Mouse (Mus musculus) hindbrain, embryonic 10.5 days (tissue): ENCODE results near the gene Klhl29. TPM values are rescaled to one million over a fixed set of nuclear protein-coding genes. Genes with fewer than 3 reads are reported as not detected.
A peak's percentile ranks its signal among the peaks of the same experiment; 100 is the strongest.

Experiments used
- DNase-seq: peaks from one replicate; pipeline ENCODE4 v3.0.0-alpha.2; 2017; ENCODE audit warnings: low spot score
- H3K27ac ChIP-seq: fragments of 300-500 bp; sonication (generic); 2 replicates; pipeline ENCODE4 v1.5.1; 2016; ENCODE audit warnings: mild to moderate bottlenecking, moderate library complexity
- H3K27me3 ChIP-seq: fragments of 300-500 bp; sonication (generic); 2 replicates; pipeline ENCODE4 v1.6.1; 2016; ENCODE audit warnings: mild to moderate bottlenecking; ENCODE audit not compliant: poor library complexity, insufficient read depth, severe bottlenecking
- H3K36me3 ChIP-seq: fragments of 300-500 bp; sonication (generic); 2 replicates; pipeline ENCODE4 v1.6.1; 2016; ENCODE audit warnings: mild to moderate bottlenecking, moderate library complexity
- H3K4me1 ChIP-seq: fragments of 300-500 bp; sonication (generic); replicated peaks from 2 replicates; pipeline ENCODE4 v1.6.1; 2016; ENCODE audit warnings: mild to moderate bottlenecking
- H3K4me3 ChIP-seq: fragments of 300-500 bp; sonication (generic); 2 replicates; pipeline ENCODE4 v1.5.1; 2016; ENCODE audit warnings: mild to moderate bottlenecking, moderate library complexity
- H3K9me3 ChIP-seq: fragments of 300-500 bp; sonication (generic); 2 replicates; pipeline ENCODE4 v1.6.1; 2016; ENCODE audit warnings: mild to moderate bottlenecking, moderate library complexity
- WGBS: fragments of 180-500 bp; shearing (Covaris S2); methylation state at CpG from one replicate; pipeline ENCODE4 v1.1.7; 2016; 5-methylcytosine and 5-hydroxymethylcytosine counted together
- polyA plus RNA-seq: library from polyadenylated mRNA; unstranded; fragments of >200 nt; fragmentation: Nextera tagmentation; extraction: Ambion mirVana; gene quantifications from 2 replicates; pipeline ENCODE4 v1.2.1, GENCODE M21; 2016

Gene Klhl29
- polyA plus RNA-seq, 1 experiment from 2014 or later: 1.8 TPM

DNA sequence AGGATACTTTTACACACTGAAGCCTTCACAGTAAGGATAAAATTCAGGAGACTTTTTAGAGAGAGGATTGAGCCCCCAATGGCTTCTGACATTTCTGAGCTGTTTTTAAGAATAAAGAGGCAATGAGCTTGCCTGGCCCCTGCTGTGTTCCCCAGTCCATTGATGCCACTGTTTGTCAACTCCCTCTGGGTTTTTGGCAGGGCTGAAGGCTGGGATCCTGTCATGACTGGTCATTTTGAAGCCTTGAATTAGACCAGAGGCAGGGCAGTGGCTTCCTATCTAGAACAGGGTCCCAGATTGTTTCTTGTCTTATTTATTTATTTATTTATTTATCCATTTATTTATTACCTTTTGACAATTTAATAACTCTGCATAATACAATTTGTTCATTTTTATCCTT lies 6.2 kb upstream of the Klhl29 start:
- peaks cover 8% of the 10 kb centered on the region for H3K27me3 ChIP-seq
- H3K27ac ChIP-seq: no peak overlapping the region
- H3K4me1 ChIP-seq: peaks cover 18% of the 10 kb centered on the region
- H3K36me3 ChIP-seq: no peaks in the 10 kb centered on the region
- no peak for DNase-seq
- no peaks in the 10 kb centered on the region for H3K9me3 ChIP-seq
- no peak overlapping the region for H3K4me3 ChIP-seq

DNA sequence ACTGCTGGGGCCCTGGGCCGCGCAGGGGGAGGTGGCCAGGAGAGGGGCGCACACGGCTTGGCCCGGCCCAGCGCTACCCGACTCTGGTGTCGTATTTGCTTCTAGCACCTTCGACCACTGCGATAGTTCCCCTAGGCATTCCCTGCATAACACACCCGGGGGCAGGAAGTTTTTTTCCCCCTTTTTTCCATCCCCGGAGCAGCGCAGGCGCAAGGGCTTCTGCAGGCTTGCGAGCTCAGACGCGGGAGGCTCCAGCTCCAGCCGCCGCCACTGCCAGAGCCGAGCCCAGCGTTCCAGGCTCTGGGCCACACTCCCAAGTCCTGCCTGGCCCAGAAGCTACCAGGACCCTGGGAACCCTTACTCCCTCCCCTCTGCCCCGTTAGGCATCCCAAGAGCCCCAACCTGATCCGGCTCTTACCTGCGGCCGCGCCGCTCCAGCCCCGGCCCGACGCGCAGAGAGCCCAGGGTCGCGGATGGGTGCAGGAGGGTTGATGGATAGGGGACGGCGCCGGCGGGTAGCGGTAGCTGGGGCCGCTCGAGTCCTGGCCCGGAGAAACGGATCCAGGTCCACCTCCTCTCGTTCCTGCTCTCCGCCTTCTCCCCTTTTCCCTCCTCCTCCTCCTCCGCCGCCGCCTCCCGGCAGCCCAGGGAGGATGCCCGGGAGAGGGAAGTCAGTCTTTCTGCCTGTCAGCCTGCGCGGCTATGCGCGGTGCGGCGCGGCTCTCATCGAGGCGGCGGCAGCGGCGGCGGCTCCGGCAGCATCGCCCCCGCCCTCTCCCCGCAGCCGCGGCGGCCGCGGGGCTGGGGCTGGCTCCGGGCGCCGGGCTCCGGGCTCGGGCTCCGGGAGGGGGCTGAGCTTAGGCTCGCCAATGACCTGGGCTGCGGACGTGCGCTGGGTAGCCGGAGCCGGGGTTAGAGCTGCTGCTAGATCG lies 532 bp downstream of the Klhl29 start:
- Histone ChIP-seq H3K9me3 (no peaks in the 10 kb centered on the region), H3K27ac (peak overlapping the region; percentile 92), H3K4me1 (peaks cover 48% of the 10 kb centered on the region), H3K36me3 (no peaks in the 10 kb centered on the region), H3K4me3 (peak overlapping the region; percentile 85), H3K27me3 (peaks cover 49% of the 10 kb centered on the region)
- peak; percentile 70 for DNase-seq
- WGBS: under 1% methylated on average over 81 of the region's 84 CpGs

DNA sequence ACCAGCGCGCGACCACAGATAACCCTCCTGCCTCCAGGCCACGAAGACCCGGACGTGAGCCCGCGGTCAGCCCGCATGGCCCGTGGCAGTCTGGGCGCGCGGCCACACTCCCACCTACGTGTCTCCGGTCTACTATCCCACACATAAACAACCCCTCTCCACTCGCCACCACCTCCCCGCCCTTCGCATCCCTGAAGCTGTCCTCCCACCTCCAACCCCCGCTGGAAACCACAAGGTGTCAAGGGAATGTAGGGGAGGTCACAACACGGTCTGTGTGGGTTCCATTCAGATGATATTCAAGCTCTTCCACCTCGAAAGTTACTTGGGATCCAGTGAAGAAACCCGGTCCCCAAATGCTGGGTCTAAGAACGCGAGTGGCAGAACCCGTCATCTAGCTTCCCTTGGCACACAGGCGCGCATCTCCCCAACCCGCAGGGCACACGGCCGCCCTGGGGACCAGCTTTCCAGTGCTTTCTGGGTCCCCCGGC lies 1.2 kb downstream of the Klhl29 start:
- H3K9me3 ChIP-seq: no peaks in the 10 kb centered on the region
- peaks cover 48% of the 10 kb centered on the region for H3K4me1 ChIP-seq
- under 1% methylated on average over 31 of the region's 31 CpGs for WGBS
- no peaks in the 10 kb centered on the region for H3K36me3 ChIP-seq
- peak overlapping the region; percentile 85 for H3K4me3 ChIP-seq
- peak; percentile 58 for DNase-seq
- peak overlapping the region; percentile 92 for H3K27ac ChIP-seq
- peaks cover 49% of the 10 kb centered on the region for H3K27me3 ChIP-seq

DNA sequence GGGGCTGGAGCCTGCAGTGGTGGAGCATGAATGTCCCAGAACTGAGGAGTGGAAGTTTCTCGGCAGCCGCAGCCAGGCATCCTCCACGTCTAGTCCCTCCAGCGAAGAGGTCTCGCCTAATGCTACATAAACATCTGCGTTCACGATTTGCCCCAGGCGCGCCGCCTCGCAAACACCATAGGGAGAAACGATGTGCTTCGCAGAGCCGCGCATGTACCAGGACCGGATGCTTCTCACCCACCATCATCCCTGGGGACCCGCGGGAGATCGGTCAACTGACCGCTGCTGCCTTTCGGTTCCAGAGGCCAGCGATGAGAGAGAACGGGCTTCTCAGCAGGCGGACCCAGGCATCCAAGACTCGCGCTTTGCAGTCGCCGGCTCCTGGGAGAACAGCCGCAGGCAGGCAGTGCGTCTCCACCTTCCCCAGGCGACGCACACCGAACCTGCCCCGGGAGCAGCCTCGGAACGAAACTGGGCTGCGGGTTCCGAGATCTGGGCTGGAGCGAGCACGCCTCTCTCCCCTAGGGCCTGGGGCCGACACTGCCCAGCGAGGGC lies 1.8 kb downstream of the Klhl29 start:
- peaks cover 48% of the 10 kb centered on the region for H3K4me1 ChIP-seq
- peak overlapping the region; percentile 85 for H3K4me3 ChIP-seq
- H3K27me3 ChIP-seq: peaks cover 49% of the 10 kb centered on the region
- no peaks in the 10 kb centered on the region for H3K9me3 ChIP-seq
- WGBS: under 1% methylated on average over 42 of the region's 42 CpGs
- peak overlapping the region; percentile 92 for H3K27ac ChIP-seq
- peak; percentile 67 for DNase-seq
- no peaks in the 10 kb centered on the region for H3K36me3 ChIP-seq

DNA sequence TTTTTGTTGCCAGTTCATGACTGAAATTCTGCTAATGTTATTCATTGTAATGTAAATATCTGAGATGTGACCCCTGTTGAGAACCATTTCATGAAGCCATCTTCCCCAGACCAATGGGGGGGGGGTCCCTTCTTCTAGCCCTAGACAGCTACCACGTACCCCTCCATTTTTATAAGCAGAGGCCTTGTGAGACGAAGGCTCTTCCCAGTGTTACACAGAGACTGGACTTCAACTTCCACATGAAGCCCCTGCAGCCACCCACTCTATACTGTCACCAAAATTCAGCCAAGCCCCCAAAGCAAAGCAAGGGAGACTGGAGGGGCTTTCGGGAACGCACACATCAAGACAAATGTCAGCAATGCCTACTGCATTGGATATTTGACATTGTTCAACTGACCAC lies 6.1 kb downstream of the Klhl29 start:
- Histone ChIP-seq H3K27ac (no peak overlapping the region), H3K27me3 (peaks cover 28% of the 10 kb centered on the region), H3K9me3 (no peaks in the 10 kb centered on the region), H3K4me3 (no peak overlapping the region), H3K36me3 (no peaks in the 10 kb centered on the region), H3K4me1 (peaks cover 19% of the 10 kb centered on the region)
- DNase-seq: no peak
- 87% methylated on average over 4 of the region's 4 CpGs for WGBS

DNA sequence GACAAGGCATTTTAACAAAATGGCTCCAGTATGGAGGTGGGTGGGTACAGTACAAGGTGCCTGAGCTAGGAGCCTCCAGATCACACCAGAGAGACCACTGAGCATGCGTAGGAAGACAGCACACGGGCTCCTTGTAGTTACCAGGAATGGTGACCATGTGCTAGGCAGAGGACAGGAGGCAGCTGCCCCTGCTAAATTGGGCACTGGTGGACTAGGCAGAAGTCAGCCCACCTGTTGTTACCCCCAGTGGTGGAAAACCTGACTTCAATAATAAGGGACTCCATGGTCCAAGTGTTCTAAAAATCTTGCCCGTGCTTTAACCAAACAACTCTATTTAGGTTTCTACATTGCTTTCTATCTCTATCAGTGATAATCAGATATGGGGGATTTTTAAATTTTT lies 10.6 kb downstream of the Klhl29 start:
- Histone ChIP-seq H3K27me3 (no peaks in the 10 kb centered on the region), H3K36me3 (no peaks in the 10 kb centered on the region), H3K27ac (no peak overlapping the region), H3K9me3 (no peaks in the 10 kb centered on the region), H3K4me1 (peaks cover 4% of the 10 kb centered on the region), H3K4me3 (no peak overlapping the region)
- DNase-seq: no peak
- 90% methylated on average over 3 of the region's 3 CpGs for WGBS

DNA sequence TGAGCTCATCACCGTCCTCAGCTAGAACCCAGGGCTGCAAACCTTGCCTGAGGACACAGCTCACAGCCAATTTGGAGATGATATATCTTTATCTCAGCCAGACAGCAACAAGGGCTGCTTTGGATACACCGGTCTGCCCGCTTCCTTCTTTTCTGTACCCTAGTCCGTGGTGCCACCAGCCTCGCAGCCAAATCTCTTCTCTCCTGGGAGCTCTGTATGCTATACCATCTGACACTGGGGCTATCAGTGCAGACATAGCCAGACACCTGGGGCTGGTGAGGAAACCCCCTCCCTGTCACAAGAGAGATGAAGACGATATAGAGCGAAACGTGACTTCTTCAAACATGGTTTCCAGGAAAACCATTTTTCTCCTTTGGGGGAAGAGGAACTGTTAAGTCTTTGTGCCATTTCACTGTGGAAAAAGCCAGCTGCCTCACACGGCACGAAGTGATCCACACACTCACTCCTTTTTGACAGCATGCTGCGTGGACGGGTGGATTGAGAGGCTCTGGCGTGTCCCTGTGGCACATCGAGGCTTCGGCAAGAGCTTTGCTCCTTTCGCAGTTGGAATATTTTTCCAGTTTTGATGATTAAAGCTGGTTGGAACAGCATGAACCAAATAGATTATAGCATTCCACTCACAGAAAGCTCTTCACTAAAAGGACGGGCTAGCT lies 11.4 kb downstream of the Klhl29 start:
- 91% methylated on average over 17 of the region's 17 CpGs for WGBS
- no peak for DNase-seq
- Histone ChIP-seq H3K27ac (no peak overlapping the region), H3K36me3 (no peaks in the 10 kb centered on the region), H3K4me3 (no peak overlapping the region), H3K27me3 (no peaks in the 10 kb centered on the region), H3K9me3 (no peaks in the 10 kb centered on the region), H3K4me1 (peaks cover 6% of the 10 kb centered on the region)

DNA sequence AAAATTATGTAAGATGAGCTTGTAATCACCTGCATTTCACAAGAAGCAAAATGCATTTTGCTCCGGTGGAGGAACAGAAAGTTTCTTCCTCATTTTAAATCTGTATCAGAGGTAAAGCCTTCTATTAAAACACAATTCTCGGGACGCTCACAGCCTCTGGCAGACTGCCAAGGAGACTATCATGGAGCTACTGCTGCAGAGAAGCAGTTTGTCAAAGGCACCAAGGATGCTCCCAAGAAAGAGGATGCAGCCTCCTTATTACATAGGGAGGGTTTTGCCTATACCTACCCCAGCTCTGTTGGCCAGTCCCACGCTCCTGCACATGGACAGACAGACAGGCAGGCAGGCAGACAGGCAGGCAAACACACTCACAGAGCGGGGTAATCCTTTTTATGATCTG lies 16.4 kb downstream of the Klhl29 start:
- Histone ChIP-seq H3K4me1 (0 out of 2 replicates have a peak, but pooled peaks cover 3% of the 10 kb centered on the region), H3K27ac (no peak overlapping the region), H3K27me3 (no peaks in the 10 kb centered on the region), H3K9me3 (no peaks in the 10 kb centered on the region), H3K4me3 (no peak overlapping the region), H3K36me3 (no peaks in the 10 kb centered on the region)
- WGBS: 83% methylated on average over 5 of the region's 5 CpGs
- no peak for DNase-seq

DNA sequence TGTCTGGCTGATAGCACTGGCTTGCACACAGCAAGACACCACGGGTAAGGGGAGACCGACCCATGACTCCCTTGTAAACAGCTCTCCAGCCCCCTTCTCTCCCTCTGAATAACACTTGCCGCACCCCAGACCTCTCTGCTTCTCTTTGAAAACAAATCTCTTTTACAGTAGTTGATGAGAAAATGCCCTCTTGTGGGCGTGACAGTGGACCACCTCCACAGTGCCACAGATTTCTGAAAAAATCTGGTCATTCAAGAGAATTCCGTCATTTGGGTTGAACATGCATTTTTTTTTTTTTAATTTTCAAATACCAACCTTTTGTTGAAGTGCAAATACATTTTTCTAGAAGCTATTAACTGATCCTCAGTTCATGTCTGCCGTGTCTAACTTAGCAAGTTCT lies 17.0 kb downstream of the Klhl29 start:
- Histone ChIP-seq H3K9me3 (no peaks in the 10 kb centered on the region), H3K27ac (no peak overlapping the region), H3K4me1 (0 out of 2 replicates have a peak, but pooled peaks cover 3% of the 10 kb centered on the region), H3K27me3 (no peaks in the 10 kb centered on the region), H3K4me3 (no peak overlapping the region), H3K36me3 (no peaks in the 10 kb centered on the region)
- no peak for DNase-seq
- WGBS: 69% methylated on average over 6 of the region's 6 CpGs

DNA sequence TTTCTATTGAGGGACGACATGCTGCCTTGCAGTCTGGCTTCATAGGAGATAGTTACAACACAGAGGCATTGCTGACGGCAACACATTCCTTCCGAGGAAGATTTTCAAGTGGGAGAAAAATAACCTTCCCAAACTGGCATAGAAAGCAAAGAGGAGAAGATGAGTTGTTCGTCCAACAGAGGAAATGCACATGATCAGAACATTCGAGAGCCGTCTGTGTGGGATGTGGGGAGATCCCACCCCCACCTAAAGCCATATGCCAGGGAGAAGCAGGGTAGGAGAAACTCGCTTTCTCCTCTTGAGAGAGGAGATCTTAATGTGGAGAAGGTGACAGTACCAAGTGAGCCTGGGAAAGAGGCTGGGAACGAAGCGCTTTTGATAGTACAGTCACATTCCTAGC lies 22.1 kb downstream of the Klhl29 start:
- H3K36me3 ChIP-seq: no peaks in the 10 kb centered on the region
- no peak overlapping the region for H3K27ac ChIP-seq
- 92% methylated on average over 9 of the region's 9 CpGs for WGBS
- H3K27me3 ChIP-seq: no peaks in the 10 kb centered on the region
- no peak overlapping the region for H3K4me3 ChIP-seq
- 0 out of 2 replicates have a peak, but pooled peaks cover 4% of the 10 kb centered on the region for H3K4me1 ChIP-seq
- DNase-seq: no peak
- H3K9me3 ChIP-seq: no peaks in the 10 kb centered on the region

DNA sequence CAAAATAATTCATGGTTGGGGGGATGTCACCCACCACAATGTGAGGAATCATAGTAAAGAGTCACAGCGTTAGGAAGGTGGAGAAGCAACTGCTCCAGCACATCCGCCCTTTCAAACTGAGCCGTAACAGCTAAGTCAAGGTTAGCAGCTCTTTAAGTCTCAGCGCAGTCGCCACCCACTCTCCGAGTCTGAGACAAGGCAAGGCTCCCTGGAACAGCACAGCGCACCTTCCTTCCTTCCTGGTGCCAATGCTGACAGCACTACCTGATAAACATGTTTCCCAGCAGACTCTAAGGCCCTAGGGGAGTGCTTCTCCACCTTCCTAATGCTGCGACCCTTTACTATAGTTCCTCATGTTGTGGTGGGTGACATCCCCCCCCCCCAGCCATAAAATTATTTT lies 22.7 kb downstream of the Klhl29 start:
- no peak for DNase-seq
- H3K4me1 ChIP-seq: peaks cover 6% of the 10 kb centered on the region; the same call in 1 of the 2 replicates
- no peak overlapping the region for H3K27ac ChIP-seq
- no peaks in the 10 kb centered on the region for H3K27me3 ChIP-seq
- no peaks in the 10 kb centered on the region for H3K9me3 ChIP-seq
- WGBS: 92% methylated on average over 8 of the region's 8 CpGs
- H3K36me3 ChIP-seq: no peaks in the 10 kb centered on the region
- no peak overlapping the region for H3K4me3 ChIP-seq

DNA sequence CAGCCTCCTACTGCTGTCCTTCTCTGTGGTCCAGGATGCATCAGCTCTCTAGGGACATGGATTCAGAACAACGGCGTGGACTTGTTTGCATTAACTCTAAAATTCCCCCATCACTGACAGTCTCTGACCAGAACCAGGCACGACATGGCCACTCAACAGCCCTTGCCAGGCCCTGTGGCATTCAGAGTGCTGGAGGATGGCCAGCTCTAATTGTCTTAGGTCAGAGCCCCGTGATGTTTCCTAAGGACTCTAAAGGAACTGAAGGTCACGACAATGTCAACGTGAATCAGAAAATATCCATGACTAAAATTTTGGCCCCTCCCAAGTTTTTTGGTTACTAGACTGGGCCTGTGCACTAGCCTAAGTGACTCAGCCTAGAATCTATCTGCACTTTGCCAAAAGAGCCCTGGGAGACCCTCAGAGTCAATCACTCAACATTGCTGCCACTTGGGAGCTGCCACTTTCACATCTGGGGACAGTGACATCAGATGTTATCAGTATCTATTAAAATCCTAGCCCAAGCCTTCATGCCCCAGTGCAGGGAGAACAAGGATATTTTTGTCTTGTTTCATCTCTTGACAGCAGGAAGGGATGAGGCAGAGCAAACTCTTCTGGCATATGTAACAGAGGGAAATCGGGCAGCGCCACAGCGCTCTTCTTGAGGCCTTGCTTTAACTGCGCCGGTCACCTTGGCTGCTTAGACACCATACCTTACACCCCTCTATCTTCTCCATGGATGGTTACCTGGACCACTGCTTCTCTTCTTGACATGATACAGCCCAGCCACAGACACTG lies 24.8 kb downstream of the Klhl29 start:
- H3K4me3 ChIP-seq: no peak overlapping the region
- H3K27ac ChIP-seq: no peak overlapping the region
- no peaks in the 10 kb centered on the region for H3K9me3 ChIP-seq
- peaks cover 12% of the 10 kb centered on the region; the same call in 1 of the 2 replicates for H3K4me1 ChIP-seq
- H3K27me3 ChIP-seq: no peaks in the 10 kb centered on the region
- WGBS: 83% methylated on average over 11 of the region's 11 CpGs
- H3K36me3 ChIP-seq: no peaks in the 10 kb centered on the region
- DNase-seq: no peak
